Mouse (Mus musculus) G1E (cell line): ENCODE data around the gene Chpf.

Experiments
- CTCF ChIP-seq: IDR thresholded peaks from 2 replicates; pipeline ENCODE4 v1.5.1; 2012; ENCODE audit warnings: low read depth, low read length, inconsistent platforms, mixed read lengths
- GATA2 ChIP-seq: IDR thresholded peaks from 2 replicates; pipeline ENCODE4 v1.6.1; 2012; ENCODE audit warnings: low read depth, low read length, inconsistent platforms, borderline replicate concordance
- TAL1 ChIP-seq: conservative IDR thresholded peaks from 2 replicates; pipeline ENCODE4 v1.6.1; 2012; ENCODE audit warnings: low read depth, low read length, inconsistent platforms, mixed read lengths

GRCm38 (mm10) chr1:75518427-75518826 is 39.3 kb upstream of the Chpf start:
- TF ChIP-seq TAL1 (no peak), CTCF (no peak), GATA2 (no peak)
